Mouse (Mus musculus) hindbrain, embryonic 16.5 days (tissue): ENCODE measurements at regions not wholly inside any gene's neighbourhood (a gene's known extent, or its start where the extent isn't known, plus 50 kb on each side); places are given as distances from the start of the nearest gene placed in this dataset.
"Not testable (repeated sequence)": the region's sequence is repeated elsewhere in the genome, so short reads cannot be mapped to it uniquely, and the experiment has no call there.

Source experiments
- ATAC-seq: fragments of 200-750 bp; cut with Nextera tagmentation; 2 replicates; pipeline ENCODE4 v1.8.0; 2017; ENCODE audit warnings: moderate TSS enrichment, moderate library complexity
- H3K27ac ChIP-seq: fragments of 300-500 bp; sonication (generic); 2 replicates; pipeline ENCODE4 v1.5.1; 2014; ENCODE audit warnings: low read depth, mild to moderate bottlenecking, control low read depth, low read length, moderate library complexity
- H3K27me3 ChIP-seq: fragments of 300-500 bp; sonication (generic); replicated peaks from 2 replicates; pipeline ENCODE4 v1.6.1; 2014; ENCODE audit warnings: low read length; ENCODE audit not compliant: control insufficient read depth, insufficient read depth
- H3K36me3 ChIP-seq: fragments of 300-500 bp; sonication (generic); 2 replicates; pipeline ENCODE4 v1.6.1; 2014; ENCODE audit warnings: mild to moderate bottlenecking, low read length, moderate library complexity, mixed read lengths; ENCODE audit not compliant: control insufficient read depth, insufficient read depth
- H3K4me1 ChIP-seq: fragments of 300-500 bp; sonication (generic); 2 replicates; pipeline ENCODE4 v1.6.1; 2014; ENCODE audit warnings: low read depth, low read length; ENCODE audit not compliant: control insufficient read depth, insufficient read depth
- H3K4me2 ChIP-seq: fragments of 300-500 bp; sonication (generic); 2 replicates; pipeline ENCODE4 v1.6.1; 2014; ENCODE audit warnings: mild to moderate bottlenecking, low read length, control low read depth, moderate library complexity
- H3K4me3 ChIP-seq: fragments of 300-500 bp; sonication (generic); 2 replicates; pipeline ENCODE4 v1.5.1; 2014; ENCODE audit warnings: mild to moderate bottlenecking, low read length, control low read depth, moderate library complexity
- H3K9ac ChIP-seq: fragments of 300-500 bp; sonication (generic); 2 replicates; pipeline ENCODE4 v1.6.1; 2014; ENCODE audit warnings: low read depth, mild to moderate bottlenecking, control low read depth, low read length, moderate library complexity
- H3K9me3 ChIP-seq: fragments of 300-500 bp; sonication (generic); 2 replicates; pipeline ENCODE4 v1.6.1; 2014; ENCODE audit warnings: mild to moderate bottlenecking, low read length, moderate library complexity; ENCODE audit not compliant: control insufficient read depth
- WGBS: fragments of 180-500 bp; shearing (Covaris S2); extraction: QIAGEN DNeasy Blood & Tissue Kit; methylation state at CpG from one replicate; pipeline ENCODE4 v1.1.7; 2014; 5-methylcytosine and 5-hydroxymethylcytosine counted together

GRCm38 (mm10) chr1:157875006-157875405 is 368.5 kb downstream of the Sec16b start:
- H3K9me3 ChIP-seq, result no peaks in the 10 kb centered on the region
- WGBS, result 70% methylated on average over 2 of the region's 2 CpGs
- H3K4me3 ChIP-seq, result no peak overlapping the region
- no peak overlapping the region for H3K27ac ChIP-seq
- H3K27me3 ChIP-seq, result no peaks in the 10 kb centered on the region
- no peak overlapping the region for H3K9ac ChIP-seq
- no peaks in the 10 kb centered on the region for H3K4me1 ChIP-seq
- H3K4me2 ChIP-seq, result no peak overlapping the region
- ATAC-seq, result no peak
- H3K36me3 ChIP-seq, result no peaks in the 10 kb centered on the region

- not testable (repeated sequence) for H3K27ac ChIP-seq, H3K4me1 ChIP-seq, H3K36me3 ChIP-seq, H3K27me3 ChIP-seq, H3K4me3 ChIP-seq, H3K9ac ChIP-seq, H3K4me2 ChIP-seq, H3K9me3 ChIP-seq, ATAC-seq
- WGBS, result 98% methylated on average over 2 of the region's 4 CpGs
Measured at GRCm38 (mm10) chr1:157877117-157877516, 370.6 kb downstream of the Sec16b start.

- Histone ChIP-seq H3K27ac (no peak overlapping the region), H3K9ac (no peak overlapping the region), H3K4me1 (no peaks in the 10 kb centered on the region), H3K4me3 (no peak overlapping the region), H3K9me3 (no peaks in the 10 kb centered on the region), H3K36me3 (no peaks in the 10 kb centered on the region), H3K4me2 (no peak overlapping the region), H3K27me3 (no peaks in the 10 kb centered on the region)
- ATAC-seq, result no peak
- WGBS, result 28% methylated on average over 1 of the region's 1 CpGs
Measured at GRCm38 (mm10) chr1:157887146-157887545, 380.6 kb downstream of the Sec16b start.

- H3K4me1 ChIP-seq, result no peaks in the 10 kb centered on the region
- H3K27me3 ChIP-seq, result no peaks in the 10 kb centered on the region
- ATAC-seq, result no peak
- no peak overlapping the region for H3K4me3 ChIP-seq
- H3K9me3 ChIP-seq, result no peaks in the 10 kb centered on the region
- no peak overlapping the region for H3K4me2 ChIP-seq
- 84% methylated on average over 7 of the region's 7 CpGs for WGBS
- H3K27ac ChIP-seq, result no peak overlapping the region
- H3K36me3 ChIP-seq, result no peaks in the 10 kb centered on the region
- no peak overlapping the region for H3K9ac ChIP-seq
Measured at GRCm38 (mm10) chr1:157888573-157888972, 382.0 kb downstream of the Sec16b start.

DNA sequence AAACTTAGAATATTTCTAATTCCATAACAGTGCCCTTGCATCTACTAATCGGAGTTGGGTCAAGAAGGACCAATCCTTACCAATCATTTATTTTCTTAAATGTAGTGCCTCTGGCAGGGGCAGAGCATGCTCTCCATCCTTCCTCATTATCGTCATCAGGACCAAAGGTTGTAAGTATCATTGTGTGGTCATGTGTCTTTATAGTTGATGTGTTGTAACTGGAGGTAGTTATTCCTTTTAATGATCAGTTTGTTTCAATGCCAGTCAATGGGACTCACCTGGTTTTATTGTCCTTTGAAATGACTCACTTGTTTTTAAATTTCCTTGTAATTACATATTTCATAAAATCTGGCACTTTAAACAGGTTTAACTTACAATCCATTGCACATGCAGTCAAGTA is 399.6 kb downstream of the Sec16b start:
- H3K4me1 ChIP-seq, result no peaks in the 10 kb centered on the region
- H3K4me2 ChIP-seq, result no peak overlapping the region
- H3K36me3 ChIP-seq, result no peaks in the 10 kb centered on the region
- no peak overlapping the region for H3K27ac ChIP-seq
- no peaks in the 10 kb centered on the region for H3K9me3 ChIP-seq
- H3K27me3 ChIP-seq, result no peaks in the 10 kb centered on the region
- no peak for ATAC-seq
- WGBS, result 91% methylated on average over 2 of the region's 2 CpGs
- no peak overlapping the region for H3K9ac ChIP-seq
- H3K4me3 ChIP-seq, result no peak overlapping the region

DNA sequence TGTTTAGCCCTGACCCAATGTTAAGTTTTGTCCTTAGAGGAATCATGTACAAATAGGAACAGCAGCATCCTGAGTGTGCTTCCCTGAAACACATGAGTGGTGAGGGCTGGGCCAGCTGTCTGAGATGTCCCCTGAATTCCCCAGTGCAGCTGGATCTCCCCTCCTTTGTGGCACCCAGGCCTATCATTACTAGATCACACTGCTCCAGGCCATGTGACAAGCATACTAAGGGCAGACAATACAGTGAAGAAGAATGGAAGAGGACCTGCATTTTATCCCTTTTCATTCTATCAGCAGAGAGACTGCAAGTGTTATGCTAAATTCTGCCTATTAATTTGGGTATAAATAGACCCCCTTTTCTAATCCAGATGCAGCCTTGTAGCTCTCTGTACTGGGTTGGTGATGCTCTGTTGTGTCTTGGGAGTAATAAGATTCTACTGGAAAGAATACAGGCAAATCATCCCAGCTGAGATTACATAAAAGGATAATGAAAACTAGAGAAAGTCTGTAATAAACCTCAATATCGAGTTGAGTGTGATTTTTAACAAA is 418.3 kb downstream of the Brinp2 start:
- Histone ChIP-seq H3K36me3 (no peaks in the 10 kb centered on the region), H3K27ac (peak overlapping the region; percentile 13; the same call in 1 of the 2 replicates), H3K27me3 (no peaks in the 10 kb centered on the region), H3K4me1 (0 out of 2 replicates have a peak, but pooled peaks cover 3% of the 10 kb centered on the region), H3K9me3 (no peaks in the 10 kb centered on the region), H3K9ac (no peak overlapping the region), H3K4me2 (no peak overlapping the region), H3K4me3 (no peak overlapping the region)
- 56% methylated on average over 1 of the region's 1 CpGs for WGBS
- no peak for ATAC-seq

GRCm38 (mm10) chr1:157939516-157939915 is 416.6 kb downstream of the Brinp2 start:
- Histone ChIP-seq H3K27me3 (no peaks in the 10 kb centered on the region), H3K27ac (no peak overlapping the region), H3K4me3 (no peak overlapping the region), H3K4me2 (no peak overlapping the region), H3K9me3 (no peaks in the 10 kb centered on the region), H3K4me1 (0 out of 2 replicates have a peak, but pooled peaks cover 3% of the 10 kb centered on the region), H3K36me3 (no peaks in the 10 kb centered on the region), H3K9ac (no peak overlapping the region)
- 85% methylated on average over 1 of the region's 1 CpGs for WGBS
- no peak for ATAC-seq

GRCm38 (mm10) chr1:157940331-157940758 is 415.8 kb downstream of the Brinp2 start:
- H3K27me3 ChIP-seq, result no peaks in the 10 kb centered on the region
- H3K4me1 ChIP-seq, result 0 out of 2 replicates have a peak, but pooled peaks cover 3% of the 10 kb centered on the region
- WGBS, result 29% methylated on average over 3 of the region's 3 CpGs
- no peak overlapping the region for H3K4me3 ChIP-seq
- no peaks in the 10 kb centered on the region for H3K9me3 ChIP-seq
- no peak overlapping the region for H3K4me2 ChIP-seq
- no peak overlapping the region for H3K27ac ChIP-seq
- H3K9ac ChIP-seq, result no peak overlapping the region
- H3K36me3 ChIP-seq, result no peaks in the 10 kb centered on the region
- ATAC-seq, result no peak

DNA sequence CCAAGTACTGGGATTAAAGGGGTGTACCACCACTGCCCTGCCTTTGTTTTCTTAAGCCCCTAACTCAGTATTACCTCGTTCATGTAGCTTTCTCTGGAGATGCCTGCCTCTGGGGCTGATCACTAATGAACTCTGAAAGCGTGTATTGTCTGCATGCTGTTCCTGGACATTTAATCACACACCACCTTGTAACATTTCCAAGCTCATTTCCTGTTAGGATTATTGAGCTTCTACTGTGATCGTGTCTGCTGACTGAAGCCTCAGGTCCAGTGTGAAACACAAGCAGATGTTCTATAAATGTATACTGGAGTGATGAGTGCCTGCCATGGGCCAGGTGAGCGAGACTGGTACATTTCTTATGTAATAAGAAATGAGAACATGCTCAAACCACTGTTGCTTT is 398.6 kb downstream of the Brinp2 start:
- no peak overlapping the region for H3K27ac ChIP-seq
- 54% methylated on average over 4 of the region's 4 CpGs for WGBS
- no peaks in the 10 kb centered on the region for H3K4me1 ChIP-seq
- H3K36me3 ChIP-seq, result no peaks in the 10 kb centered on the region
- H3K4me3 ChIP-seq, result no peak overlapping the region
- H3K4me2 ChIP-seq, result no peak overlapping the region
- no peak overlapping the region for H3K9ac ChIP-seq
- H3K27me3 ChIP-seq, result no peaks in the 10 kb centered on the region
- no peak for ATAC-seq
- no peaks in the 10 kb centered on the region for H3K9me3 ChIP-seq

- Histone ChIP-seq H3K4me1 (no peaks in the 10 kb centered on the region), H3K9ac (no peak overlapping the region), H3K27me3 (no peaks in the 10 kb centered on the region), H3K36me3 (no peaks in the 10 kb centered on the region), H3K27ac (no peak overlapping the region), H3K4me2 (no peak overlapping the region), H3K9me3 (no peaks in the 10 kb centered on the region), H3K4me3 (no peak overlapping the region)
- no peak for ATAC-seq
- WGBS, result 84% methylated on average over 3 of the region's 3 CpGs
Measured at GRCm38 (mm10) chr1:157964461-157964860, 391.7 kb downstream of the Brinp2 start.
